Mouse (Mus musculus): Measurements from ENCODE around the gene Tmem167b. TPM values are rescaled to one million over a fixed set of nuclear protein-coding genes. Genes with fewer than 3 reads are reported as not detected.

Tmem167b gene
- polyA plus RNA-seq, 1 experiment from 2014 or later = 32.7 TPM

DNA sequence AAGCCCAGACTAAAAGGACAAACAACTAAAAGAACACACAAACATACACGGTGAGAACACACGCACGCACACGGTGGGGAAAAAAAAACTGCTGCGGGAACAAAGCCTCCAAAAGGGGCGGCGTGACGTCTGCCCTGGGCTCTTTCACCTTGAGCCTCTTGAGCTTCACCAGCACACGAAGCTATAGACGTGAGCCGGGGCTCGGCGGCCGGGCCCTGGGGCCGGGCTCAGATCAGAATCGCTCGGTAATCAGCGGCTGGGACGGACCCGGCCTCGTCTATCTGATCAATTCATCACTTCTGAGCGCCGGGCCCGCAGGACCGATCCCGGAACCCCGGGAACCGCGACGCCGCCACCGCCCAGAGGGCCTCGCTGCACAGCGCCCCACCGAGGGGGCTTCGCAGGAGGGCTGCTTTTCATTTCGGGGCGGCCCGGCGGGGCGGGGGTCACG lies 8.1 kb downstream of the Tmem167b start:
- peak; percentile 73 for ATAC-seq (ENCODE audit: low FRiP score, low TSS enrichment)
- H3K4me2 ChIP-seq (replicated peaks; ENCODE audit: low read depth, low read length) = peak overlapping the region; percentile 59

GRCm38 (mm10) chr3:108542299-108542698 lies 20.0 kb downstream of the Tmem167b start:
- Histone ChIP-seq H3K9ac (ENCODE audit: low read depth, low read length) (no peak overlapping the region), H3K9me3 (ENCODE audit: control insufficient read depth, low read length) (no peaks in the 10 kb centered on the region), H3K27ac (ENCODE audit: low read depth, low read length) (no peak overlapping the region), H3K27me3 (ENCODE audit: control insufficient read depth, insufficient read depth, low read length) (no peaks in the 10 kb centered on the region), H3K4me2 (replicated peaks; ENCODE audit: low read depth, low read length) (no peak overlapping the region), H3K36me3 (ENCODE audit: control insufficient read depth, insufficient read depth, low read length) (no peaks in the 10 kb centered on the region), H3K4me3 (ENCODE audit: low read length) (no peak overlapping the region), H3K4me1 (ENCODE audit: control insufficient read depth, insufficient read depth, low read length) (no peaks in the 10 kb centered on the region)
- ATAC-seq (ENCODE audit: low FRiP score, low TSS enrichment) = no peak
- WGBS = 82% methylated on average over 11 of the region's 11 CpGs

More for the DNA sequence above, 8.1 kb downstream of the Tmem167b start:
- Histone ChIP-seq H3K27ac (ENCODE audit: low read depth, low read length) (peak overlapping the region; percentile 72), H3K36me3 (ENCODE audit: control insufficient read depth, insufficient read depth, low read length) (peaks cover 18% of the 10 kb centered on the region), H3K4me1 (ENCODE audit: control insufficient read depth, insufficient read depth, low read length) (no peaks in the 10 kb centered on the region), H3K9me3 (ENCODE audit: control insufficient read depth, low read length) (no peaks in the 10 kb centered on the region), H3K9ac (ENCODE audit: low read depth, low read length) (peak overlapping the region; percentile 93), H3K27me3 (ENCODE audit: control insufficient read depth, insufficient read depth, low read length) (no peaks in the 10 kb centered on the region), H3K4me3 (ENCODE audit: low read length) (peak overlapping the region; percentile 84)
- WGBS = under 1% methylated on average over 40 of the region's 42 CpGs

GRCm38 (mm10) chr3:108537303-108537702 lies 25.0 kb downstream of the Tmem167b start:
- Histone ChIP-seq H3K4me3 (ENCODE audit: low read length) (peak overlapping the region; percentile 2; the same call in 1 of the 2 replicates), H3K9me3 (ENCODE audit: control insufficient read depth, low read length) (no peaks in the 10 kb centered on the region)
- 7% methylated on average over 17 of the region's 17 CpGs for WGBS

DNA sequence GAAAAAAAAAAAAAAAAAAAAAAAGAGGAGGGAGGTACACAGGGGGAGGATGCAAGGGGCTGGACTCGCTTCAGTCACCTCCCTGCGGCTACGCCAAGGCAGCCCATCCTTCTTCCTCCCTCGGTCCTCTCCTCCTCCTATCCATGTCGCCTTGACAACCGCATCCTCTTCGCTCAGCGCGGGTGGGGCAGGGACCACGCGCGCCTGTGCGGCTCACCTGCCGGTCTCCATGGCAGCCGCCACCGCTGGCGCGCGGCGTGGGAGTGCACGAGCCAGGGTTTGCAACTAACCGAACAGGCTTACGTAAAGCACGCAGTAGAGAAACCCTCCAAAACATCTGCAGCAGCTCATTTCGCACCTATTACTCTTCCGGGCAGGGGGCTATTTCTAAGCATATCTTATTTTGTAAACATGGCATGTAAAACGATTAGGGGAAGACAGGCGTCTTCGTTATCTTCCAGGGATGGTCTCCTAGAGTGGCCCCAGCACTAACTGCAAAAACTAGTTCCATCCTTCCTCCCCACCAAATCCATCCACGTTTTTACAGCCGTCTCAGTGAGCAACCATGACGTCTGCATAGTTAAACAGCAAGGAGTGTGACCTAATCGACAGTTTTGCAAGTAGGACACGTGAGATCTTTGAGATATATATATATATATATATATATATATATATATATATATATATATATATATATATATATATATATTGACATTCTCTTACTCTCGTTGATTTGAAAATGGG lies 25.6 kb downstream of the Tmem167b start, which contains the start of gene 5330417C22Rik:
Gene 5330417C22Rik, minus strand, starts transcription at position 20 of the 744 bp plus-strand sequence.
- H3K4me1 ChIP-seq (ENCODE audit: control insufficient read depth, insufficient read depth, low read length) = no peaks in the 10 kb centered on the region
- H3K27ac ChIP-seq (ENCODE audit: low read depth, low read length) = no peak within 1 kb of the TSS
- peak within 1 kb of the TSS; percentile 39 for H3K4me3 ChIP-seq (ENCODE audit: low read length)
- no peaks in the 10 kb centered on the region for H3K9me3 ChIP-seq (ENCODE audit: control insufficient read depth, low read length)
- no peak within 1 kb of the TSS for H3K9ac ChIP-seq (ENCODE audit: low read depth, low read length)
- H3K4me2 ChIP-seq (replicated peaks; ENCODE audit: low read depth, low read length) = peak within 1 kb of the TSS; percentile 59
- peak; percentile 82 for ATAC-seq (ENCODE audit: low FRiP score, low TSS enrichment)
- 2% methylated on average over 35 of the region's 35 CpGs for WGBS
- H3K36me3 ChIP-seq (ENCODE audit: control insufficient read depth, insufficient read depth, low read length) = no peaks in the 10 kb centered on the region
- H3K27me3 ChIP-seq (ENCODE audit: control insufficient read depth, insufficient read depth, low read length) = peaks cover 21% of the 10 kb centered on the region

More at GRCm38 (mm10) chr3:108537303-108537702, 25.0 kb downstream of the Tmem167b start:
- peak; percentile 78 for ATAC-seq (ENCODE audit: low FRiP score, low TSS enrichment)
- no peak overlapping the region for H3K9ac ChIP-seq (ENCODE audit: low read depth, low read length)
- peak overlapping the region; percentile 37 for H3K4me2 ChIP-seq (replicated peaks; ENCODE audit: low read depth, low read length)
- no peaks in the 10 kb centered on the region for H3K36me3 ChIP-seq (ENCODE audit: control insufficient read depth, insufficient read depth, low read length)
- no peaks in the 10 kb centered on the region for H3K4me1 ChIP-seq (ENCODE audit: control insufficient read depth, insufficient read depth, low read length)
- peaks cover 21% of the 10 kb centered on the region for H3K27me3 ChIP-seq (ENCODE audit: control insufficient read depth, insufficient read depth, low read length)
- H3K27ac ChIP-seq (ENCODE audit: low read depth, low read length) = no peak overlapping the region

DNA sequence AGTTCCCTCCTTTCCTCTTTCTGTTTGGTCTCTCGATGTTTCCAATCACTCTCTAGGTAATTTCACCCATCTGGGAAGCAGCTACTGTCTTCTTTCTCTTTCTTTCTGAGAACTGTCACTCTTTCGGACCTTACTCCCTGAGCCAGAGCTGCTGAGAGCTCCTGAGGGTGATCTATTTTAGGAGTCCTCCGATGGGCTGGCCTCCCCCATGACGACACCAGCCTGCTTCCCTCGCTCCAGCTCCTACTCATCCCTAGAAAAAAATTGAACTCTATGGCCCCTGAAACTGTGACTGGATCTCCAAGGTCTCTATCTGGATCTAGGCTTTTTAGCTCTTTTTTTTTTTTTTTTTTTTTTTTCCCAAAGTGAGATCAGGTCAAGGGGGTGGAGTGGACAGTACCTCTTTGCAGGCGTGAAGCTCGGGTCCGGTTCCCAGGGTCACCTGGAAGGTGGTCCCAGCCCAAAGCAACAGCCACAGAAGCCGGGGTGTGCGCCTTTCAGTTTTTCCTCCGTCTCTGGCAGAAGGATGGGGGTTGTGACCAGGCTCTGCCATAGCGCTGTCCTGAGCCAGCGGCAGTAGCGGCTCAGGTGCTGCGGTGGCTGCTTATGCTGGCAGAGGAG lies 26.3 kb downstream of the Tmem167b start:
- Histone ChIP-seq H3K4me2 (replicated peaks; ENCODE audit: low read depth, low read length) (peak overlapping the region; percentile 59), H3K36me3 (ENCODE audit: control insufficient read depth, insufficient read depth, low read length) (no peaks in the 10 kb centered on the region), H3K4me1 (ENCODE audit: control insufficient read depth, insufficient read depth, low read length) (no peaks in the 10 kb centered on the region), H3K27ac (ENCODE audit: low read depth, low read length) (no peak overlapping the region), H3K4me3 (ENCODE audit: low read length) (peak overlapping the region; percentile 39), H3K9ac (ENCODE audit: low read depth, low read length) (no peak overlapping the region), H3K9me3 (ENCODE audit: control insufficient read depth, low read length) (no peaks in the 10 kb centered on the region), H3K27me3 (ENCODE audit: control insufficient read depth, insufficient read depth, low read length) (peaks cover 21% of the 10 kb centered on the region)
- no peak for ATAC-seq (ENCODE audit: low FRiP score, low TSS enrichment)
- WGBS = 6% methylated on average over 15 of the region's 15 CpGs

DNA sequence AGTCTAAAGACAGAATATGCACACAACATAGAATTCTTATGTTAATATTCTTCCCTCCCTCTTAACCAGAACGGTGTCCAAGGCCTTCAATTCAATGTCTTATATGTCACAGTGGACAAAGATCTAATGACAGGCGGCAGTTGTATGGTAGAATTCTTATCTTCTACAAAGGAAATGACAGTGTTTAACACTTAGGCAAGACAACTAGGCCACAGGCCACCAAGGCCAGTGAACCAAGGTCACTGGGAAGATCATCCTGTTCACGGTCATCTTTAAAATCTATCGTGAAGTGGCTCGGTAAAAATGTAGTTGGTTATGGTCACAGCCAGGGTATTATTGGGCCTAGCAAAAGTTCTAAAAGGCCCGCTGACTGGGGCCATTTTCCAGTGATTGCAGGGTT lies 28.3 kb downstream of the Tmem167b start, which contains the start of gene 1700013F07Rik:
Gene 1700013F07Rik, plus strand, starts transcription at position 200 of the 400 bp plus-strand sequence.
- H3K27me3 ChIP-seq (ENCODE audit: control insufficient read depth, insufficient read depth, low read length) = peaks cover 21% of the 10 kb centered on the region
- no peaks in the 10 kb centered on the region for H3K9me3 ChIP-seq (ENCODE audit: control insufficient read depth, low read length)
- no peak within 1 kb of the TSS for H3K9ac ChIP-seq (ENCODE audit: low read depth, low read length)
- no peak for ATAC-seq (ENCODE audit: low FRiP score, low TSS enrichment)
- no peak within 1 kb of the TSS for H3K4me2 ChIP-seq (replicated peaks; ENCODE audit: low read depth, low read length)
- no peaks in the 10 kb centered on the region for H3K36me3 ChIP-seq (ENCODE audit: control insufficient read depth, insufficient read depth, low read length)
- no peak within 1 kb of the TSS for H3K27ac ChIP-seq (ENCODE audit: low read depth, low read length)
- H3K4me1 ChIP-seq (ENCODE audit: control insufficient read depth, insufficient read depth, low read length) = no peaks in the 10 kb centered on the region
- WGBS = 93% methylated on average over 6 of the region's 6 CpGs
- H3K4me3 ChIP-seq (ENCODE audit: low read length) = no peak within 1 kb of the TSS

- Histone ChIP-seq H3K9me3 (ENCODE audit: control insufficient read depth, low read length) (no peaks in the 10 kb centered on the region), H3K4me3 (ENCODE audit: low read length) (no peak overlapping the region), H3K4me1 (ENCODE audit: control insufficient read depth, insufficient read depth, low read length) (no peaks in the 10 kb centered on the region), H3K9ac (ENCODE audit: low read depth, low read length) (no peak overlapping the region), H3K27me3 (ENCODE audit: control insufficient read depth, insufficient read depth, low read length) (peaks cover 21% of the 10 kb centered on the region), H3K4me2 (replicated peaks; ENCODE audit: low read depth, low read length) (no peak overlapping the region), H3K27ac (ENCODE audit: low read depth, low read length) (no peak overlapping the region), H3K36me3 (ENCODE audit: control insufficient read depth, insufficient read depth, low read length) (no peaks in the 10 kb centered on the region)
- WGBS = 67% methylated on average over 9 of the region's 9 CpGs
- ATAC-seq (ENCODE audit: low FRiP score, low TSS enrichment) = no peak
Measured at GRCm38 (mm10) chr3:108533114-108533885, 29.0 kb downstream of the Tmem167b start.

DNA sequence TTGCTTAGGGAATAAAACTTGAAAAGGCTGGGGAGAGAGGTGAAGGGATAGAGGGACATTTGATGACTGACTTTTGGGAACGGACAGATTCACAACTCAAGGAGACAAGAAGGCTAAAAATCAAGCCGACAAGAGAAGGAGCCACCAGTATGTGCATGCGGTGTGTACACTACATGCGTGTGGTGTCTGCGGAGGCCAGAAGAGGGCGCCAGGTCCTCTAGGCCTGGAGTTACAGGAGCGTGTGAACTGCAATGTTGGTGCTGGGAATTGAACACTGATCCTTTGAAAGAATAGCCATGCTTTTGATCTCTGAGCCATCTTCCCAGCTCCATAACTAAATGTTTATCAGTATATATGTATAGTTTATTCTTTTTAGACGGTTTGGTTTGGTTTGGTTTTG lies 33.8 kb downstream of the Tmem167b start:
- H3K27me3 ChIP-seq (ENCODE audit: control insufficient read depth, insufficient read depth, low read length) = no peaks in the 10 kb centered on the region
- H3K9ac ChIP-seq (ENCODE audit: low read depth, low read length) = no peak overlapping the region
- WGBS = 95% methylated on average over 8 of the region's 8 CpGs
- no peak overlapping the region for H3K27ac ChIP-seq (ENCODE audit: low read depth, low read length)
- H3K9me3 ChIP-seq (ENCODE audit: control insufficient read depth, low read length) = no peaks in the 10 kb centered on the region
- H3K36me3 ChIP-seq (ENCODE audit: control insufficient read depth, insufficient read depth, low read length) = no peaks in the 10 kb centered on the region
- H3K4me3 ChIP-seq (ENCODE audit: low read length) = no peak overlapping the region
- H3K4me2 ChIP-seq (replicated peaks; ENCODE audit: low read depth, low read length) = no peak overlapping the region
- ATAC-seq (ENCODE audit: low FRiP score, low TSS enrichment) = no peak
- H3K4me1 ChIP-seq (ENCODE audit: control insufficient read depth, insufficient read depth, low read length) = no peaks in the 10 kb centered on the region
